Mouse (Mus musculus): ENCODE measurements at regions not wholly inside any gene's neighbourhood (a gene's known extent, or its start where the extent isn't known, plus 50 kb on each side); places are given as distances from the start of the nearest gene placed in this dataset.

DNA sequence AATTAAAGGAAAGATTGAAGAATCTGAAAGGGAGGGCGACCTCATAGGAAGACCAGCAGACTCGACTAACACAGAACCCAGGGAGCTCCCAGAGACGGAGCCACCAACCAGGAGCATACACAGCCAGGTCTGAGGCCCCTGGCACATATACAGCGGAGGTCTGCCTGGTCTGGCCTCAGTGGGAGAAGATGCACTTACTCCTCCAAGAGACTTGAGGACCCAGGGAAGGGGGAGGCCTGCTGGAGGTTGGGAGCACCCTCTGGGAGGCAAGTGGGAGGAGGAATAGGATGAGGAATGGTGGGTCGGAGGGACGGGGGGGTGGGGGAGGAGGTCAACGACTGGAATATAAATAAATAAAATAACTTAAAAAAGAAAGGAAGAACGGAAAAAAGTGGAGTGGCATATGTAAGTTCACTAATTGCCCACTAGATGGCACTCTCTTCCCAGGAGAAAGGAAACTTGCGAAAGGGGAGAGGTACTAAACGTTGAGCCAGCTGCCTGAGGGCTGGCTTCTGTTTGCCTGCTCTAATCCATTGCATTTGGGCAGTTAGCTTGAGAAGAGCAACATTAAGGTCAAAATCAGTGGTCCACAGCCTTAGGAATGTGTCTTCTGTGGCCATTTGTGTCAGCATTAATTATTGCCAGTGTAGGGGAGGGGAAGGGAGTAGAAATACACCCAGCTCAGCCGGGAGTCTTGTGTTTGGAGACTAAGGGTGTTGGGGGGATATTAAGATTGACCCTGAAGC lies 55.0 kb upstream of the Fam180a start:
- WGBS = 22% methylated on average over 11 of the region's 11 CpGs
- Histone ChIP-seq H3K9ac (no peak overlapping the region), H3K4me2 (replicated peaks) (peak overlapping the region; percentile 38)

DNA sequence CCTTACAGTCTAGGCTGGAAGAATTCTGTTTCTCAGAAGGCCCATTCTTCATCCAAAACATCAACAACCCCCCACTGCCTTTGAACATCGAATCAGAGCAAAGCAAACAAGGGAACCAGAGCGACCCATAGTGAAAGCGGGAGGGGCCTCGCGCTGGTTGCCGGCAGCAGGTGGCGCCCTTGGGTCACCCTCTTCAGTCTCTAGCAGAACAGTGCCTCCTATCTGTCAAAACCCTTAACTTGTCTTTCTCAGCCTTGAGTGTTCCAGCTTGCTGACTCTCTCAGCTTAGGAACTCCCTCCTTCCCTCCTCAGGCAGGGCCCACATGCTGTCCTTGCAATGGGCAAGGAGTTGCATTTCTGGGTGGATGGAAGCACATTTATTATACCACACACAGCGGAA lies 53.9 kb upstream of the Fam180a start:
- no peak overlapping the region for H3K4me3 ChIP-seq (replicated peaks; ENCODE audit: low read length)
- H3K36me3 ChIP-seq (replicated peaks; ENCODE audit: control insufficient read depth, insufficient read depth) = no peaks in the 10 kb centered on the region
- DNase-seq (ENCODE audit: low spot score) = peak; percentile 70
- WGBS = 9% methylated on average over 8 of the region's 8 CpGs
- no peak for ATAC-seq (ENCODE audit: low FRiP score)
- no peak overlapping the region for H3K4me2 ChIP-seq (replicated peaks)
- no peak overlapping the region for H3K9ac ChIP-seq
- no peaks in the 10 kb centered on the region for H3K9me3 ChIP-seq (ENCODE audit: control insufficient read depth, low read length)
- H3K27me3 ChIP-seq (ENCODE audit: control insufficient read depth, insufficient read depth, low read length) = no peaks in the 10 kb centered on the region
- H3K27ac ChIP-seq = no peak overlapping the region
- H3K4me1 ChIP-seq (replicated peaks; ENCODE audit: control insufficient read depth, insufficient read depth, low read length) = no peaks in the 10 kb centered on the region

More for the DNA sequence above, 55.0 kb upstream of the Fam180a start:
- no peaks in the 10 kb centered on the region for H3K27me3 ChIP-seq (ENCODE audit: control insufficient read depth, insufficient read depth, low read length)
- no peaks in the 10 kb centered on the region for H3K36me3 ChIP-seq (replicated peaks; ENCODE audit: control insufficient read depth, insufficient read depth)
- DNase-seq (ENCODE audit: low spot score) (peak; percentile 86), ATAC-seq (ENCODE audit: low FRiP score) (peak; percentile 69; the same call in 1 of the 2 replicates)
- H3K4me1 ChIP-seq (replicated peaks; ENCODE audit: control insufficient read depth, insufficient read depth, low read length) = no peaks in the 10 kb centered on the region
- no peak overlapping the region for H3K27ac ChIP-seq
- no peak overlapping the region for H3K4me3 ChIP-seq (replicated peaks; ENCODE audit: low read length)
- no peaks in the 10 kb centered on the region for H3K9me3 ChIP-seq (ENCODE audit: control insufficient read depth, low read length)

DNA sequence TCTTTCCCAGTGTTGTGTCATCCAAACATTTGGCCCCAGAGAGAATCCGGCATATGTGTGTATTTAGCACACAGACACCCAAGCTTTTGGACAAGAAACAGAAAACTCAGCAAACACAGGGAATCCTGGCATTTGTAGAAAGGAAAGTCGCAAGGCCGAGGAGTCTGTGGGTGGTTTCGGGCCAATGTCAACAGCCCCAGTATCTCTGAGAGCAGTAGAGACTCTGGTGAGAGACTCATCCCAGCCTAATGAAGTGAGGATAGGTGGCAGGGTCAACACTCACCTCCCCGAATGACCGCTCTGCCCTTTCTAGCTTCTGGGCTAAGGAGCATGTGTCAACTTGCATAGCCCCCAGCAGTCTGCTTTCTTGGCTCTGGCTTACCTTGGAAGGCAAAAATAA lies 52.9 kb upstream of the Fam180a start:
- Histone ChIP-seq H3K9ac (no peak overlapping the region), H3K27me3 (ENCODE audit: control insufficient read depth, insufficient read depth, low read length) (no peaks in the 10 kb centered on the region), H3K4me2 (replicated peaks) (no peak overlapping the region), H3K27ac (no peak overlapping the region), H3K4me1 (replicated peaks; ENCODE audit: control insufficient read depth, insufficient read depth, low read length) (no peaks in the 10 kb centered on the region), H3K4me3 (replicated peaks; ENCODE audit: low read length) (no peak overlapping the region), H3K36me3 (replicated peaks; ENCODE audit: control insufficient read depth, insufficient read depth) (no peaks in the 10 kb centered on the region), H3K9me3 (ENCODE audit: control insufficient read depth, low read length) (no peaks in the 10 kb centered on the region)
- ATAC-seq (ENCODE audit: low FRiP score) = no peak
- no peak for DNase-seq (ENCODE audit: low spot score)
- 93% methylated on average over 6 of the region's 6 CpGs for WGBS

DNA sequence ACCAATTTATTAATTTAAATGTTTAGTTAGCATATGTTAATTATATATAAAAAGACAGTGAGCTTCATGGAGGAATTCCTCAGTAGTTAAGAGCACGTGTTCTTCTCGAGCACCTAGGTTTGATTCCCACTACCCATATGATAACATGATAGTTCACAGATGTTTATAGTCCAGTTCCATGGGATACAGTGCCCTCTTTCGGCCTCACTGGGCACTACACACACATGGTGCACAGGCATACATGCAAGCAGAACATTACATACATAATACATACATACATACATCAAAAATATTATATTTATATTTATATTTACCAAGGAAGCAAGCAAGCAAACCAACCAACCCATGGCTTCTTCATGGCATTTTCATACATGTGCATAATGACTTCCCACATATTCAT lies 51.6 kb upstream of the Fam180a start:
- no peak overlapping the region for H3K27ac ChIP-seq
- no peak overlapping the region for H3K9ac ChIP-seq
- no peak overlapping the region for H3K4me3 ChIP-seq (replicated peaks; ENCODE audit: low read length)
- no peaks in the 10 kb centered on the region for H3K4me1 ChIP-seq (replicated peaks; ENCODE audit: control insufficient read depth, insufficient read depth, low read length)
- DNase-seq (ENCODE audit: low spot score) = no peak
- H3K4me2 ChIP-seq (replicated peaks) = no peak overlapping the region
- H3K36me3 ChIP-seq (replicated peaks; ENCODE audit: control insufficient read depth, insufficient read depth) = no peaks in the 10 kb centered on the region
- 93% methylated on average over 3 of the region's 3 CpGs for WGBS
- no peaks in the 10 kb centered on the region for H3K27me3 ChIP-seq (ENCODE audit: control insufficient read depth, insufficient read depth, low read length)
- H3K9me3 ChIP-seq (ENCODE audit: control insufficient read depth, low read length) = no peaks in the 10 kb centered on the region
- ATAC-seq (ENCODE audit: low FRiP score) = no peak

DNA sequence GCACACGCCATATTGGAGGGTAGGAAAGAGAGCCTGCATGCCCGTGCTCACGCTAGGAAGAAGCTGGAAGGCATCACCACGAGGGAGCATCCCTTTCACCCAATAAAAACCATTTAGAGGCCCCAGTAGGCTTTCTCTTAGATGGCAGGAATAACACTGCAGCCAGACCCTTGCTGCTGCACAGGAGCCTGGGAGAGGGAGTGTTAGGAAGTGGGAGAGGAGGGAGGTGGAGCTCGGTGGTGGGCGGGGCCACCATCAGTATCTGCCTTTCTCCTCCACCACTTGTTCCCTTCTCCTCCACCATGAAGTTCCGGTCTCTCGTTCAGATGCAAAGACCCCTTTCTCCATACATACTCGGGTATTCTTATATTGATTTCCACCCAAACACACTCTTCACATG lies 50.6 kb upstream of the Fam180a start:
- H3K27ac ChIP-seq = no peak overlapping the region
- ATAC-seq (ENCODE audit: low FRiP score) = no peak
- WGBS = 79% methylated on average over 9 of the region's 9 CpGs
- H3K9ac ChIP-seq = no peak overlapping the region
- no peak overlapping the region for H3K4me3 ChIP-seq (replicated peaks; ENCODE audit: low read length)
- no peak for DNase-seq (ENCODE audit: low spot score)
- no peaks in the 10 kb centered on the region for H3K9me3 ChIP-seq (ENCODE audit: control insufficient read depth, low read length)
- no peaks in the 10 kb centered on the region for H3K4me1 ChIP-seq (replicated peaks; ENCODE audit: control insufficient read depth, insufficient read depth, low read length)
- H3K36me3 ChIP-seq (replicated peaks; ENCODE audit: control insufficient read depth, insufficient read depth) = no peaks in the 10 kb centered on the region
- H3K27me3 ChIP-seq (ENCODE audit: control insufficient read depth, insufficient read depth, low read length) = no peaks in the 10 kb centered on the region
- H3K4me2 ChIP-seq (replicated peaks) = no peak overlapping the region
